Mouse (Mus musculus) hematopoietic multipotent progenitor cell, adult 10-12 weeks (in vitro differentiated cells): ENCODE measurements around the gene Lrriq1. TPM values are rescaled to one million over a fixed set of nuclear protein-coding genes. Genes with fewer than 3 reads are reported as not detected.

Experiments used
- polyA plus RNA-seq: library from polyadenylated mRNA; stranded (reverse); fragments of >175 nt; gene quantifications from 2 replicates; pipeline ENCODE4 v1.2.3, GENCODE M21; 2012; ENCODE audit warnings: low replicate concordance

Lrriq1 gene
- not detected in 2 replicates for polyA plus RNA-seq

DNA sequence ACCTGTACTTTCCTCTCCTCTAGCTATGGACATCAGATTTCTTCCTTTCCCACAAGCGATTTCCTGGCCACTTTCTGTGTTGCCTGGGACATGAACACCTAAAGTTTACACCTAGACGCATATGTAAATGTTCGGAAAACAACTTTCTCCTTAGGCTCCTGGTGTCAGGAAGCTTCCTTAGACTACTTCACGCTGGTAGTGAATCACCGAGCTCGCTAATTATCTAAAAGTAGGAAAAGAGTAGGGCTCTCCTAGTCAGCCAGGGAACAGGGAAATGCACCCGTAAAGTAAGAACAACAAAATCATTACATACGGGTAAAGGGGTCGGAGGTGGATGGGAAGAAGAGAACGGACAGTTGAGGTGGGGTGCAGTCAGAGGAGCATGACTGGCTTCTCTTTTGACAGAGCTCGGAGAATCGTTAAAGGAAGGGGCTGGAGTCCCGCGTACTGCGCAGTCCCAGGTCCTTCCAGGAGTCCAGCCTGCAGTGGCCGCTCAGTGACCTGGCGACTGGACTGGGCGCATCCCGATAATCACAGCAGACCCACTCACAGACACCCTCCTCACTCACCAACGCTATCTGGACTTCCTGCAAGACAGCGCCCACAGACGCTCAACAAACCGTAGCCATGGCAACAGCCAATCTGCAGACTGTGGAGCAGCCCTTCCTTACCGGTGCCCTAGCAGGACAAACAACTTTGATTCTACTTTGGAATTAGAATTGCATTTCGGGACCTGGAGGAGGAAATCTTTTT lies at the start of gene Lrriq1:
TSS of gene Lrriq1 (minus strand) at position 616 of the 753 bp plus-strand sequence.

DNA sequence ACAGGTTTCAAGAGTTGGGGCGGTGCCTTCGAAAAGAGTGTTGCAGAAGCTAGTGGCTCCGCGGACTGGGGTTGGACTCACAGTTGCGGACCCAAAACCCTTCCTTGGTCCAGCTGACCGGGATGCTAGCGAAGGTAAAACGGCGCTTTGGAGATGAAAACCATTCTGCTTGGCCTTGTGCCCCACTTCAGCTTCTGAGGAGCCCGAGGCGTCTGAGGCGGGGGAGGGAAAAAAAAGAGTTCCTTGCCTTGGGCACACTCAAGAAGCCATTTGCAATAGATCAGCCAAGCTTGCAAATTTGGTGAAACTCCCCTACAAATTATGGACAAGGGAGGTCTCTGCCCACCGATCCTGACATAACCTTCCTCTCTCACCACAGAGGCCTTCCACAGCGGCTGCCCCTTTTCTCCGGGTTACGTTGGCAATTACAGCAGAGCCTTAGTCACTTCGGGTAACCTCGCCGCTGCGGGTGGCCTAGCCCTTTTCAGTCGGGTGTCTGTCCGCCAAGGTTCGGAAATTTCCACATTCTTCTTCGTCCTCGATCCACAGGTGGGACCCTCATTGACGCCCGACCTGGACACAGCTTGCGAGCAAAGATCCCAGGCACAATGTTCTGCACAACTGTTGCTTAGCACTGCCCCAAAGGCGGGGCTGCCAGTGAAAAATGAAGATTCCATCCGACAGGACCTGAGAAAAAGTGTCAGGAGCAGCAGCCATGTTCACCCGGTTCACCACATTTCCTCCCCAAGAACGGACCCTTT lies 206.2 kb downstream of the Lrriq1 start, which contains the start of gene Alx1:
TSS of gene Alx1 (minus strand) at position 486 of the 761 bp plus-strand sequence.

Other genes starting within 250 kb of the Lrriq1 start
- not detected in 2 replicates for gene Alx1, start 206.1 kb downstream of the Lrriq1 start, polyA plus RNA-seq
- not detected in 2 replicates for gene Slc6a15, start 131.5 kb upstream of the Lrriq1 start, polyA plus RNA-seq